ENCODE assay signal across 12 mouse cellular contexts in genomic region chr3:148220024-148220590, GRCm38 (mm10).
"Had no signal": no experiment of that assay in that cellular context is flagged by ENCODE, and none has a peak within 500 bp of the region (broad histone marks: within the 10 kb centered on the region; RNA-seq: fewer than 3 reads in every experiment).

No protein-coding gene starts in this region.

- H3K9me3 ChIP-seq: limb, embryonic 10.5 days; liver, embryonic 15.5 days; neural tube, embryonic 12.5 days had no signal

- H3K27ac ChIP-seq: kidney, postnatal 0 days; layer of hippocampus, adult 2 months; limb, embryonic 10.5 days; liver, embryonic 15.5 days; neural tube, embryonic 12.5 days; stomach, postnatal 0 days had no signal

- H3K4me1 ChIP-seq: liver, embryonic 15.5 days; neural tube, embryonic 12.5 days had no signal

- ATAC-seq: lung, postnatal 0 days had no signal

- H3K27me3 ChIP-seq: liver, embryonic 15.5 days; neural tube, embryonic 12.5 days had no signal

- DNase-seq: kidney, adult 9 months; kidney, postnatal 4 days; lung, adult 2 months; right cerebral cortex, postnatal 25 days had no signal

- H3K4me3 ChIP-seq: layer of hippocampus, adult 2 months; limb, embryonic 10.5 days; liver, embryonic 15.5 days; neural tube, embryonic 12.5 days had no signal

- H3K36me3 ChIP-seq: limb, embryonic 10.5 days; liver, embryonic 15.5 days; neural tube, embryonic 12.5 days had no signal

- H3K9ac ChIP-seq: liver, embryonic 15.5 days; neural tube, embryonic 12.5 days had no signal

- H3K4me2 ChIP-seq: liver, embryonic 11.5 days; liver, embryonic 15.5 days; neural tube, embryonic 12.5 days had no signal
